ENCODE assay signal across 8 mouse cellular contexts in genomic region chr12:102282126-102282525, GRCm38 (mm10). TPM values are rescaled to one million over a fixed set of nuclear protein-coding genes. Genes with fewer than 3 reads are reported as not detected.
DNase-seq lines count a peak whose midpoint lies in the region; ATAC-seq and TF ChIP-seq lines count a peak whose summit lies in the region.

No protein-coding gene starts in this region.

- H3K4me2 ChIP-seq in forebrain, embryonic 12.5 days = peak overlapping the region; percentile 96; the same call in 1 of the 2 replicates
- peak overlapping the region; percentile 98 for H3K4me2 ChIP-seq in intestine, postnatal 0 days (replicated peaks; ENCODE audit: low read depth)
- peak overlapping the region; percentile 95 for H3K4me2 ChIP-seq in neural tube, embryonic 13.5 days

- DNase-seq in forebrain, embryonic 10.5 days (ENCODE audit: extremely low spot score, low spot score) = no peak
- DNase-seq in lung, adult 18-20 months = peak; percentile 42 to 64
- DNase-seq in lung, adult 2 months = no peak
- DNase-seq in layer of hippocampus, adult 18-20 months (ENCODE audit: low spot score in 2 of 2) = no peak
- DNase-seq in left cerebral cortex, adult 11 months (ENCODE audit: low spot score) = no peak

- H3K36me3 ChIP-seq in forebrain, embryonic 12.5 days (replicated peaks) = no peaks in the 10 kb centered on the region
- no peaks in the 10 kb centered on the region for H3K36me3 ChIP-seq in forebrain, embryonic 10.5 days (replicated peaks)
- no peaks in the 10 kb centered on the region for H3K36me3 ChIP-seq in intestine, postnatal 0 days (ENCODE audit: control insufficient read depth, insufficient read depth)
- no peaks in the 10 kb centered on the region for H3K36me3 ChIP-seq in neural tube, embryonic 13.5 days

- no peak for ATAC-seq in forebrain, embryonic 12.5 days (ENCODE audit: low FRiP score)
- ATAC-seq in intestine, postnatal 0 days = no peak
- ATAC-seq in neural tube, embryonic 13.5 days (ENCODE audit: low read depth) = no peak

- WGBS in forebrain, embryonic 12.5 days = 50% methylated on average over 2 of the region's 2 CpGs
- 55% methylated on average over 2 of the region's 2 CpGs for WGBS in forebrain, embryonic 10.5 days
- 37% methylated on average over 2 of the region's 2 CpGs for WGBS in lung, adult 2 months
- 71% methylated on average over 2 of the region's 2 CpGs for WGBS in intestine, postnatal 0 days
- WGBS in neural tube, embryonic 13.5 days = 71% methylated on average over 2 of the region's 2 CpGs

- peaks cover 20% of the 10 kb centered on the region for H3K4me1 ChIP-seq in forebrain, embryonic 12.5 days
- H3K4me1 ChIP-seq in forebrain, embryonic 10.5 days = peaks cover 30% of the 10 kb centered on the region
- peaks cover 37% of the 10 kb centered on the region for H3K4me1 ChIP-seq in lung, adult 2 months (ENCODE audit: control insufficient read depth, insufficient read depth, low read length)
- H3K4me1 ChIP-seq in intestine, postnatal 0 days (replicated peaks; ENCODE audit: control insufficient read depth, insufficient read depth, low read length) = peaks cover 6% of the 10 kb centered on the region
- peaks cover 46% of the 10 kb centered on the region for H3K4me1 ChIP-seq in neural tube, embryonic 13.5 days (replicated peaks)

- no peak for TF ChIP-seq CTCF in lung, adult 2 months (IDR thresholded peaks at IDR 0.05; ENCODE audit: insufficient read depth, low read length)
- TF ChIP-seq CTCF in intestine, postnatal 0 days (IDR thresholded peaks at IDR 0.05; ENCODE audit: low read depth) = no peak

- no peaks in the 10 kb centered on the region for H3K9me3 ChIP-seq in forebrain, embryonic 12.5 days
- no peaks in the 10 kb centered on the region for H3K9me3 ChIP-seq in forebrain, embryonic 10.5 days
- H3K9me3 ChIP-seq in intestine, postnatal 0 days (ENCODE audit: control insufficient read depth) = no peaks in the 10 kb centered on the region; the same call in 1 of the 2 replicates
- H3K9me3 ChIP-seq in neural tube, embryonic 13.5 days = no peaks in the 10 kb centered on the region

- H3K4me3 ChIP-seq in forebrain, embryonic 12.5 days (replicated peaks) = no peak overlapping the region
- no peak overlapping the region for H3K4me3 ChIP-seq in forebrain, embryonic 10.5 days
- H3K4me3 ChIP-seq in lung, adult 2 months (replicated peaks; ENCODE audit: extremely low read depth, low read depth, low read length) = no peak overlapping the region
- H3K4me3 ChIP-seq in intestine, postnatal 0 days (ENCODE audit: low read depth, low read length) = no peak overlapping the region
- no peak overlapping the region for H3K4me3 ChIP-seq in neural tube, embryonic 13.5 days

- H3K9ac ChIP-seq in forebrain, embryonic 12.5 days = no peak overlapping the region
- H3K9ac ChIP-seq in intestine, postnatal 0 days (ENCODE audit: low read depth, low read length) = no peak overlapping the region
- no peak overlapping the region for H3K9ac ChIP-seq in neural tube, embryonic 13.5 days

- H3K27ac ChIP-seq in forebrain, embryonic 12.5 days = no peak overlapping the region
- no peak overlapping the region for H3K27ac ChIP-seq in forebrain, embryonic 10.5 days
- H3K27ac ChIP-seq in intestine, postnatal 0 days (ENCODE audit: low read depth, low read length) = 0 out of 2 replicates have a peak overlapping the region, but pooled peaks have one; percentile 83
- no peak overlapping the region for H3K27ac ChIP-seq in neural tube, embryonic 13.5 days (replicated peaks)

- peaks cover 49% of the 10 kb centered on the region for H3K27me3 ChIP-seq in forebrain, embryonic 12.5 days
- peaks cover 59% of the 10 kb centered on the region for H3K27me3 ChIP-seq in forebrain, embryonic 10.5 days (ENCODE audit: poor library complexity, severe bottlenecking)
- H3K27me3 ChIP-seq in intestine, postnatal 0 days (replicated peaks; ENCODE audit: control insufficient read depth, insufficient read depth, low read length) = no peaks in the 10 kb centered on the region
- H3K27me3 ChIP-seq in neural tube, embryonic 13.5 days = peaks cover 18% of the 10 kb centered on the region

- no peak for TF ChIP-seq POLR2A in lung, adult 2 months (IDR thresholded peaks at IDR 0.05; ENCODE audit: borderline replicate concordance, extremely low read depth, low read depth, low read length)

RNA-seq across cellular contexts. Expression of gene Rin3, which starts 0.7 kb away (rescaled TPM):
- 2.2 and 2.9 TPM in 2 replicates for polyA plus RNA-seq in forebrain, embryonic 12.5 days (2016; fragmentation: Nextera tagmentation; extraction: Ambion mirVana)
- polyA plus RNA-seq in forebrain, embryonic 10.5 days (2016; fragmentation: Nextera tagmentation; extraction: Ambion mirVana) = 2.8 and 3.3 TPM in 2 replicates
- 40.9 and 41.5 TPM in 2 replicates for polyA plus RNA-seq in lung, adult 2 months (2012; rRNA removed)
- 8.8 and 10.5 TPM in 2 replicates for polyA plus RNA-seq in intestine, postnatal 0 days (2015; fragmentation: Nextera tagmentation; extraction: Ambion mirVana)
- 4.6 and 5.7 TPM in 2 replicates for polyA plus RNA-seq in neural tube, embryonic 13.5 days (2015; fragmentation: Nextera tagmentation; extraction: Ambion mirVana)
- total RNA-seq in layer of hippocampus, adult 18-20 months (2021) = 1 to 10 TPM; 3.0 to 3.3 TPM

Comparison
In these comparisons a context has a peak if more than half of its experiments do, and no peak if none do; other contexts are left out.
1. DNase-seq: peak in lung, adult 18-20 months (2 of 2); none in forebrain, embryonic 10.5 days (single experiment), lung, adult 2 months (single experiment), layer of hippocampus, adult 18-20 months (0 of 2) and left cerebral cortex, adult 11 months (single experiment).
2. Peak in every context shown above with its lines, with median percentiles within 50 percentile points of each other: H3K4me2 ChIP-seq.